Mouse (Mus musculus): ENCODE data around the gene Tmx2.

The Tmx2 gene

GRCm38 (mm10) chr2:84636231-84636741, 42.7 kb downstream of the Tmx2 start:
- DNase-seq: peak; percentile 82

GRCm38 (mm10) chr2:84635611-84636010, 43.3 kb downstream of the Tmx2 start:
- DNase-seq: peak; percentile 98

- no peak for DNase-seq
These were observed 43.9 kb downstream of the Tmx2 start for GRCm38 (mm10) chr2:84634934-84635482.

GRCm38 (mm10) chr2:84634006-84634405, 44.9 kb downstream of the Tmx2 start:
- DNase-seq: no peak

DNA sequence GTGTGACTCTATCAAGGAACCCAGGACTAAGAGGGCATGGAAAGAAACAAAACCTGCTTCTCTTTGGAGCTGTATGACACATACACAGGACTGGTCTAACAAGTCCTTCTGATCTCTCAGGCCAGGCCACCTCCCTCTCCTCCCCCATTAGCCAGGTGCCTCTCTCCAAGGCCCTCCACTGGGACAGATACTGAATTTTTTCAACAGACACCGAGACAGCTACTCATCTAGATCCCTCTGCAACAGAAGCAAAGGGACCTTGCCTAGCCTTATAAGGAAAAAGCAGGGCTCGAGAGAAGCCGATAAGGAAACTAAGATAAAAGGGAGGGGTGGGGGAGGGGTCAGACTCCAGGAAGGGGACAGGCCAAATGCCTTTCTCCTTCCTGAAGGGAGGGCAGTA, 45.9 kb downstream of the Tmx2 start:
- DNase-seq: no peak

GRCm38 (mm10) chr2:84632001-84632400, 46.9 kb downstream of the Tmx2 start:
- no peak for DNase-seq

DNA sequence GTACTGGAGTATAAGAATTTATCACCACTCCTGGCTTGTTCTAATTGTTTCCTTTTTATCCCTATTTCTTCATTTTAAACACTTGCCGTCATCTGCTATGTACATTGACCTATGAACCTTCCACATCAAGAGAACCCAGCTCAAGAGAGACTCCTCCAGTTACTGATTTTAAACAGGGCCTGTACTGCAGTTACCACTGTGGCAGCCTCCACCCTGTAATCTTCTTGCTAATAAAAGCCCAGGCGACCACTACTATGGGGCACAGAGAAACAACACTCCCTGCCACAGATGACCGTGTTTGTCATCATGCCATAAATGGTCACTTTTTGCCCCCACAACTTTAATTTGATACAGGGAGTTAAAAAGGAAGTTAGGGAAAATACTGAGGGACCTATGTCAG, 51.9 kb downstream of the Tmx2 start:
- no peak for DNase-seq

- DNase-seq: no peak
These were observed 52.5 kb downstream of the Tmx2 start for GRCm38 (mm10) chr2:84626366-84626975.

GRCm38 (mm10) chr2:84624201-84624600, 54.7 kb downstream of the Tmx2 start:
- DNase-seq: no peak

DNA sequence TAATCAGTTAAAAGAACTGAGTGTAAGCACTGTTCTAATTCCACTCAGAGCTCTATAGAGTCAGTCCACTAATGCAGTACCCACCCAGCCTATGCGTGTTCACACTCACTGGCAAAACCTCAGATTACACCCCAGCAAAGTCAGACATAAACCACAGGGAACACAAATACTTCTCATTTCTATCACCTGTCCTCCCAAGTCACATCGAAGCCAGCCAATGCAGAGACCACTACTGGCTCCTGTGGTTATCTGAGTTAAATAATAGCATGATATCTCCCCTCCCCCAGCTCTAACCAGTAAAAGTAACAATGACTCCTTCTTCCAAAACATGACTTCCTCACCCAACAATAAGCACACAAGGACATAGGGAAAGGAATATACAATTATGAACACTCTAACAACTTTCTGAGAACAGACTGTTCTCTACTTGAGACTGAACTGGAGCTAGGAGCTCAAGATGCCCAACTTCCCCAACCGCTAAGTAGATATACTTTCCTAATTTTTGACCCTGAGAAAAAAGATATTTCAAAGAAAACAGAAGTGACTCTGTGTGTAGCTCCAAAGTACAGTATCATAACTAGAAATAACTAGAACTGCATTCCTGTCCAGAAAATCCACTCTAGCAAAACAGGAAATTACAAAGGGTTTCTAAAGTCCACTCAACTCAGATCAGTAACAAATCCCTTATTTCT, 55.4 kb downstream of the Tmx2 start:
- DNase-seq: peak; percentile 49

GRCm38 (mm10) chr2:84622668-84623067, 56.3 kb downstream of the Tmx2 start:
- no peak for DNase-seq

Measured in kidney, adult 9 months (tissue).